Mouse (Mus musculus) spleen, postnatal 14 days (tissue): Measurements from ENCODE around the gene Gcn1l1.

Experiments
- DNase-seq, 2 experiments: peaks; one replicate each; pipeline ENCODE4 v3.0.0; 2021 to 2022; ENCODE audit warnings: low spot score in 2 of 2

Gene Gcn1l1

DNA sequence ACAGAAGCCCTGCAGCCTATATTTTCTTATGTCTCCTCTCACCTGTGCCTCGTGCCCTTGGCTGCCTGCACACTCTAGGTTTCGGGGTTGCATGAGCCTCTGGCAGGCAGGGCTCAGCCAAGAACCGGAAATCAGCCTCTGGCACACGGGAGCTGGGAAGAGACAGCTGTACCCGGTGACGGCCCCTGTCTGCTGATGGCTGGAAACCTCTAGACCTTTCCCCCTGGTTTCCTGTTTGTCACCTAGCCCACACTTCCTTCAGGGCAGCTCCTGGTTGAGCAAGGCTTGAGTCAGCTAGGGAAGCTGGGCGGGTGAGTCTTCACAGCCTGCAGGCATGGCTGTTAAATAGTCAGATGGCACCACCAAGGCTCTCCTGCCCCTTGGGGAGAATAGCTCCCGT is 30.2 kb upstream of the Gcn1l1 start:
- DNase-seq, result no peak

DNA sequence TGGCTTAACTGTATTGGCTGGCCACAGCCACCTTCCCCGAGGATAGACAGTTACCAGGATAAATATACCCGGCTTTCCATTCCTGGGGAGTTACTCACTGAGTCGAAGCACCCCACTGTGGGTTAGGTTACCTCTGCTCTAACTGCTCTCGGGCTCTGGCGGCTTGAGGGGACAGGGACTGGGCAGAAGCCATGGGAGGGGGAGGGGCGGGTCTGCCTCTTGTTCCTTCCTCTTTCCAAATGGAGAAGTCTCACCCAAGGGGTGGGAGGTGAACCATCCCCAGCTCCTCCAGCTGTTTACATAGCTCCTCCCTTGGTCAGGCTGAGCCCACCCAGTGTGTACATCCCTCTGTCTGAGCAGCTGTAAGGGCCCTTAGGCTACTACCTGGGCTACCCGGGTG is 29.4 kb upstream of the Gcn1l1 start:
- no peak for DNase-seq

DNA sequence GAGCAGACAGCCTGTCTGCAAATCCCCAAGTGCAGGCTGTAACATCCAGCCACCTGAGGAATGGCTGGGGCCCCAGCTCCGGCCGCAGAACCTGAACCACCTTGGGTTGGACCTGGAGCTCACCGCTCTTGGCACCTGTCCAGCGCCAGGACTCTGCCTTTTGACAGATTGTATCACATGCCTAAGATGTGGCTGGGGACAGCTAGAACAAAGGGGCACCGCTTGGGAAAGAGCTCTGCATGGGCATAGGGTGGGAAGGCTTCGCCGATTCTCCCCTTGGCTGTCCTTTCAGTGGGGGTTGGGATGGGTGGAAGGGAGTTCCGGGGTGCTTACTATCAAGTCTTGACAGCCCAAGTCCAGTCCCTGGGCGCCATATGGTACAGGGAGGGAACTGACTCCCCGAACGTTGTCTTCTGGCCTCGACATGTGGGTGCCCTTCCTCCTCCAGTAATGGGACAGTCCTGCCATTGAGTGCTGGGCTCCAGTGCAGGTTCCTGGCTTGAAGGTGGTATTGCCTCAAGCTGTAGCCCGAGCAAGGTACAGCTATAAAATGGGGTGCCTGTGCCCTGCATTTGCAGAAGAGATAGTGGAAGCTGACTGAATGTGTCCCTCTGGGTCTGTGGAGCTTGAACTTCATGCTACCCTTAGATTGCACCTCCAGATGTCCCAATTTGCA is 26.9 kb upstream of the Gcn1l1 start:
- no peak for DNase-seq

DNA sequence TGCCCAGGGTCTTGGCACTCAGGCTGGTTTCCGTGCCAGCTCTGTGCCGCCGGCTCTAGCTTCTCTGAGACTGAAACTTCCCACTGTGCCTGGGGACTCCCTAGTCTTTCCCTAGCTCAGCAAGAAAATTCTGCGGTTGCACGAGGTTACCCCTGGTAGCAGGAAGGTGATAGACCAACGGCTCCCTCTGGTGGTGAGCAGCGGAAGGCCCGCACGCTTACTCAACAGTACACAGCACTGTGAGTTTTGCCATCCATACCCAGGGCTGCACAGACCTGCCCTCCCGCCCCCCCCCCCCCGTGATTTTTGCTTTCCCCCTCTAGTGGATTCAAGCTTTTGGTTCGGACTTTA is 26.4 kb upstream of the Gcn1l1 start:
- DNase-seq, result peak; percentile 80 to 90

DNA sequence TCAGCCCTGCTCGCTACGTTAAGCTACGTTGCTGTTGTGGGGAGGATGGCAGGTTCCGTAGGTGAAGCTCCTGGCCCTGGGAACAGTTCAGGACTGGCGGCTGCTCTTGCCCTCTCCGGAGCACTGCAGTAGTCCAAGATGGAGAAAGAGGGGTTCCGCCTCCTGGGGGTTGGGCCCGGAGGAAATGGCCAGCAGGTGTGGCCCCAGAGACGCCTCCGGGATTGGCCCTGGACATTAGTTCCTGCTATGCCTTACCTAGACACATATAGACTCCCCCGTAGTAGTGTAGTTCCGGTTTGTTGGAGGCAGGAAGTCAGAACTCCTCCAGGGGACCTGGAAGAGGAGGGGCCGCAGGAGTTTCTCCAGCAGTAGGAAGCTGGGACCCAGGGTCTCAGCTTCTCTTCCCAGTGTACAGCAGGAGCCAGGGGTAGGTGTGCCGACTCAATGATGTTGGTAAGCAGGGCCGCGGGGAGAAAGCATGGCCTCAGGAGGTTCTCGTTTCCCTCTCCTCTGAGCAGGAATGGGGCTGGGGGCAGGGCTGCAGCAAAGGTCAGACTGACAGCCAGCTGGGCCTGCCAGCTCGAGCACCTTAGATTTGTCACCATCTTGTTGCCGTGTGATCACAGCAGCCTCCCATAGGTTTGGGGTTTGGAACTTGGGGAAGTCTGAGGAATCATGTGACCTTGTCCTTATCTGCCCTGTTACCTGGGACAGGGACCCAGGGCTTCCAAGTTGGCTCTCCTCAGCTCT is 22.2 kb upstream of the Gcn1l1 start:
- no peak for DNase-seq

DNA sequence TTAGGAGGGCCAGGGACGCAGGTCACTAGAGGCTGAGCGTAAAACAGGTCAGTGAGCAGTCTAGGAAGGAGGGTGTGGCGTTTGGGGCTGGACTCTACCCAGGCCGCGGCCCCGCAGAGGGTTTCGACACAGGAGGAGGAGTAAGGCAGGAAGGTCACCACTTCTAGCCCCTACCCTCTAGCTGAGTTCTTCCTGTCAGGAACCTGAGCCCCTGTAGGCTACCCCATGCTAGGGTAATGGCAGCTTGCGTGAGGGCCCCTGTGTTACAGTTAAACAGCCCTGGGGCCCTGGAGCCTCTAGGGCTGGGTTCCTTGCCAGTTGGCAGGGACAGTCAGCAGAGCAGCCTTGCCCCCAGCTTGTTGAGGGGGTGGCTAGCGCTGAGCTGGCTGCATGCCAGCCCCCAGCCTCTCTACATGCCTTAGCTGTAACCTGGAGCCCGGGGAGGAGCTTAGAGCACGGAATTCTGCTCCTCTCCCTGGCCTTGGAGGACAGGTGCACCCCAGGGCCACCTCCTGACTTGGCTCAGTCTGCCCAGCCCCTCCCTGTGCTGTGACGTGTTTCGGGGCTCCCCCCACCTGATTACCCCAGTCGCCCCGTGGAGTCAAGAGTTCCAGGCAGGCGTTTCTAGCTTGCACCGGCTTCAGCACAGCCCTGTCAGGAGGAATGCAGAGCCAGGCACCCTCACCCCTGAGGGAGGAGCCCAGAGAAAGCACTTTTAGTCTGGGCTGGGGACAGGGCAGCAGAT is 21.4 kb upstream of the Gcn1l1 start:
- no peak for DNase-seq

DNA sequence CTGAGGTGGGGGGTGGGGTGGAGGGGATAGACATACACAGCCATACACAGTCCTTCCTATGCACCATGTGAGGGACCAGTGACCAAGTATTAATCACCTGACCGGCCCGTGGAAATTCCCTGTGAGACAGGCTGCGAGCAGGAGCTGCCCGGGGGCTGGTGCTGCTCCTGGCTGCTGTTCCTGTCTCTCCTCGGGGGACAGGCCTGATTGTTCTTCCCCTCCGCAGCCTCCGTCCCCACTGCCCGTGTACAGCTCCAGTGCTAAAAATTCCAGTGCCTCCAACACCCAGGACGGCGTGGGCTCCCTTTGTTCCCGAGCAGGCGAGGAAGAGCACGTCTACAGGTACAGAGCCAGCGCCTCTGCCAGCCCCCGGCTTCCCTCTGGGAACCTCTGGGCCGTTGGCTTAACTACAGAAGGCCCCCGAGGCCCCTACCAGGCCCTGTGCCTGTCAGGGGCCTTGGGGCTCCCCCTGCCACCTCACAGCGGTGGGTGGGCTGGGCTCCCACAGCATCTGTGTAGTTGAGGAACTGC is 20.3 kb upstream of the Gcn1l1 start:
- no peak for DNase-seq

DNA sequence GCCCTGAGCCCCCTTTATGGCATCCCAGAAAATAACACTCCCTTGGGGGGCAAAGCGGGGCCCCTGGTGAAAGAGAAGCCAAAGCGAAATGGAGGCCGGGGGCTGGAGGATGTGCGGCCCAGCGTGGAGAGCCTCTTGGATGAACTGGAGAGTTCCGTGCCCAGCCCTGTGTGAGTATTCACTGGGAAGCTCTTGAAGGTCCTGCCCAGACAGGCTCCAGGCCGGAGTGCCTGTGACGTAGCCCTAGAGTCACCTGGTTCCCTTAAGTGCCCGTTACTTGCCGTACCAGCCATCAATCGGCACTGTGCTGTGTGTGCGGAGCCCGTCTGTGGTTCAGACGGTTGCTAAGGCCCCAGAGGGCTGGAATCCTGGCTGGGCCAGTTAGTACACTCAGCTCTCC is 19.4 kb upstream of the Gcn1l1 start:
- DNase-seq, result no peak

DNA sequence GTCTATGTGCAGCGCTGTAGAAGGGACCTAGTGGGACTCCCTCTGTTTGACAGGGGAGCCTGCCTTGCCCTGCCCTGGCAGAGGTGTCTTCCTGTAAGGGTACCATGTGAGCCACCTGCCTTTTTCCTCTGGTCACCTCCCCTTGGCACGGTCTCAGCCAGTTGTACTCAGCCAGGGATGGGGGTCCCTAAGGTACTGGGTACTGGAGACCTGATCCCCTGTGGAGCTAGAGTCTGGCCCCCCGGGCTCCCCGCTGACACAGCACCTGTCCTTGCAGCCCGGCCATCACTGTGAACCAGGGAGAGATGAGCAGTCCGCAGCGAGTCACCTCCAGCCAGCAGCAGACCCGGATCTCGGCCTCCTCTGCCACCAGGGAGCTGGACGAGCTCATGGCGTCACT is 18.5 kb upstream of the Gcn1l1 start:
- DNase-seq, result no peak

DNA sequence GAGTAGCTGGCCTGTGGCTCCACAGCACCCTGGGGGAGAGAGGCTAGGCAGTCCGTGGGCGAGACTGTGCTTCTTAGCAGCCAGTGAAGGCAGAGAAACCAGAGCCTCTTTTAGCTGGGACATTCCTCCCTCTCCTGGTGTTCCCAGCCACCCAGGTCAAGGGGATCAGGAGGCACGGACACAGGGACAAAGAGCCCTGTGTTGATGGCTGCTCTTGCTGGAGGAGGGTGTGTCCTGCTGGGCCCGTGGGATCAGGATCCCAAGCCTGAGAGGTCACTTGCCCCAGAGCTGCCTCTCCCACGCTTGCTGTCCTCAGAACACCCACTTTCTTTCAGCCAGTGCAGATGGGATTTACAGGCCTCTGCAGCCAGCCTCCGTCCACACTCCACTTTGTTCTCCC is 18.0 kb upstream of the Gcn1l1 start:
- no peak for DNase-seq

DNA sequence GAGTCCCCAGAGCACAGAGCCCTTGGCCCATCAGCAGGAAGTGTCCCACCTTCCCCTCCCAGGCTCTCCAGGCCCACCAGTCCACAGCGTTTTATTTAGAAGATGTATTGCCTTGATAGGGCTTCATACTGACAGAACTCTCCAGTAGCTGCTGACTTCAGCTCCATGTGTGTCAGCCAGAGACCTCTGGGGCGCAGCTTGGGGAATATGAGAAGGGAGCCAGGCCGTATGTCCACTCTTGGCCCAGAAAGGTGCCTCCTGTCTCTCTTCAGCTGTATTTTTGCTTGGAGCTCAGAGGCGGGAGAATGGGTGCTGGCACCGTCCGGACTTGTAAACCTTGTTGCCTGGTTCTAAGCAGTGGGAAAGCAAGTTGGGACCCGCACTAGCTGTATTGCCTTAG is 17.6 kb upstream of the Gcn1l1 start:
- DNase-seq, result no peak

DNA sequence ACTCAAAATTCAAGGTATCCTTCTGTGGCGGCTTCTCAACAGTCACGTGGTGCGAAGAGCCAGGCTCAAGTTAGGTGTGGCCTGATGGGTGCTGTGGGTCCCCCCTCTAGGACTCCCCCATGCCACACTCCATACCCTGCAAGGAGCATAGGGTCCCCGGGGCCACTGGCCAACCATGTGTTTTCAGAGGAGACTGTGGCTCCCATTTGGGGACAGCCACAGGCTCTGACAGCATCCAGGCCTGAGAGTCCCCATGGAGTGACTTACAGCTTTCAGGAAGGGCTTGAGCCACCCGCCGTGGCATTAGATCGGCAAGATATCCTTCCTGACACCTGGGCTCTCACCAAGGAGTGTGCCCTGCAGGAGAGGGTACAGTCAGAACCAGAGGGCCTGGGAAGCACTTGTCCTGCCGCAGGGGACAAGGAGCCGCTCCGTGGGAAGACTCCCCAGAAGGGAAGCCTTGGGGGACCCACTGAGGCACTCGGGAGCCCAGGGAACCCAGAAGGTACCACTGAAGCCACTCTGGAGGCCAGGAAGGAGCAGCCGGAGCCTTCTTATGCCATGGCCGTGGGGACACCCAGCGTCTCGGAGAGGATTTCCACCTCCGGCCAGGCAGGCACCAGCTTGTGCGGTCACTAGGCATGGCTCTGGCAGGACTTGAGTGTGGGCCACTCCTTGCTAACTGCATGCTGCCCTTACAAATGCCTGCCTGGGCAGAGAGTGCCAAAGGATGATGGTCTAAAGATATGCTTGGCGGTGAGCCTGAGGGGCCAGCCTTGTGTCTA is 16.4 kb upstream of the Gcn1l1 start:
- no peak for DNase-seq

DNA sequence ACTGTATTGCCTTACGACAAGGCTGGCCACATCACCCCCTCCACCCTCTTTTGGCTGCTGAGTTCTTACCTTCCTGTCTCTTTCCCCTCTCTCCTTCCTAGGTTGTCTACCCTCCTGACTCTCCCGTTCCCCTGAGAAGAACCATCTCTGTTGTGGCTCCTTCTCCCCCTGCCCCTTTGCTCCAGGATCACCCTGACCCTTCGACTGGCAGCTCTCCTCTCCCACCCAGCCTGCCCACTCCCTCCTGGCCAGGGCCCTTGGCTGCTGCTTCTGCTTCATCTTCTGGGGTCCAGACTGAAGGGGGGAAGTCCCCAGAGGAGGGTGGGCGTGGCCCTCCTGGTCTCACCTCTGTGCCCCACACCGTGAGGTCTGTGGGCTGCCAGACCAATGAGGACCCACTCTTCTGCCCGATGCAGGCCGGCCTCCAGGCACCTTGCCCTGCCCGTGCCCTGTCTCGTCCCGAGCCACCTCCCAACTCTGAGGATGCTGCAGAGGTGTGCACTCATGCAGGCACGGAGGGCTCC is 14.5 kb upstream of the Gcn1l1 start:
- no peak for DNase-seq

DNA sequence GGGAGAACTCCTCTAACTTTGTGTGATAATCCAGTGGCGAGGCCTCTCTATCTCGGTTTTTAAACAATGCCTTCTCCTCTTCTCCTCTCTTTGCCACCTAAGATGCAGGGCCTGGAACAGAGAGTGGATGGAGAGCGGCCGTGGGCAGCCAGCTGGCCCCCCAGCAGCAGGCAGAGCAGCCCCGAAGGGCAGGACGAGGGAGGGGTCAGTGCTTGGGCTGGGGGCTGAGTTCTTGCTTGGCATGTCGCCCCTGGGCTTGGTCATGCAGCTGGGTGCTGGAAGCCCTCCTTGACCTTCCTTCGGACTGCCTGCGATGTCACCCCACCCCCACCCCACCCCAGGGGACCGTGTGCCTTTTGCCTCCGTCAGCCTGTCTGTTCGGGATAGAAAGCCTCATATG is 13.7 kb upstream of the Gcn1l1 start:
- DNase-seq, result no peak

DNA sequence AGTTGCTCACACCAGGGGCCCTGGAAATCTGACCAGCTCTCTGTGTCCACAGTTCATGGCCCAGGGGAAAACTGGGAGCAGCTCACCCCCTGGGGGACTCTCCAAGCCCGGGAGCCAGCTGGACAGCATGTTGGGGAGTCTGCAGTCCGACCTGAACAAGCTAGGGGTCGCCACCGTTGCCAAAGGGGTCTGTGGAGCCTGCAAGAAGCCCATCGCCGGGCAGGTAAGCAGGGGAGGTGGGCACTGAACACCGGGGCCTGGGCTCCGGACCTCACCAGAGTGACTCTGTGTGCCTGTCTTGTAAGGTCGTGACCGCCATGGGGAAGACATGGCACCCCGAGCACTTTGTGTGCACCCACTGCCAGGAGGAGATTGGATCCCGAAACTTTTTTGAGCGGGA is 13.3 kb upstream of the Gcn1l1 start:
- no peak for DNase-seq

DNA sequence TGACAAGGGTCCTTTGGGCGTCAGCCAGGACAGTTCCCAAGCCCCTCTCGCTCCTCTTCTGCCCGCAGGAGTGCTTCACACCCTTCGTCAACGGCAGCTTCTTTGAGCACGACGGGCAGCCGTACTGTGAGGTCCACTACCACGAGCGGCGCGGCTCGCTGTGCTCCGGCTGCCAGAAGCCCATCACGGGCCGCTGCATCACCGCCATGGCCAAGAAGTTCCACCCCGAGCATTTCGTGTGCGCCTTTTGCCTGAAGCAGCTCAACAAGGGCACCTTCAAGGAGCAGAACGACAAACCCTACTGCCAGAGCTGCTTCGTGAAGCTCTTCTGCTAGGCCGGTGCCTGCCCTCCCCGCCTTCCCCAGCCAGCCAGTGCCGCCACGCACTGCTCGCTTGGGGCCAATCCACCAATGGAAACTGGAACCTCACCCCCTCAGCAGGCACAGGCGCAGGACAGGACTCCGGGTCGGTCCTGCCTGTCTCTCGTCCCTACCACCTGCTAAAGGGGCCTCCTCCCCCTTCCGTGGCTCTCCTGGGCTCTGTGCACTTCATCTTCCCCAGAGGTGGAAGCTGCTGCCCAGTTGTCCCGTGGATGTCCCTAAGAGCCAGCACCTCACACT is 11.1 kb upstream of the Gcn1l1 start:
- no peak for DNase-seq

DNA sequence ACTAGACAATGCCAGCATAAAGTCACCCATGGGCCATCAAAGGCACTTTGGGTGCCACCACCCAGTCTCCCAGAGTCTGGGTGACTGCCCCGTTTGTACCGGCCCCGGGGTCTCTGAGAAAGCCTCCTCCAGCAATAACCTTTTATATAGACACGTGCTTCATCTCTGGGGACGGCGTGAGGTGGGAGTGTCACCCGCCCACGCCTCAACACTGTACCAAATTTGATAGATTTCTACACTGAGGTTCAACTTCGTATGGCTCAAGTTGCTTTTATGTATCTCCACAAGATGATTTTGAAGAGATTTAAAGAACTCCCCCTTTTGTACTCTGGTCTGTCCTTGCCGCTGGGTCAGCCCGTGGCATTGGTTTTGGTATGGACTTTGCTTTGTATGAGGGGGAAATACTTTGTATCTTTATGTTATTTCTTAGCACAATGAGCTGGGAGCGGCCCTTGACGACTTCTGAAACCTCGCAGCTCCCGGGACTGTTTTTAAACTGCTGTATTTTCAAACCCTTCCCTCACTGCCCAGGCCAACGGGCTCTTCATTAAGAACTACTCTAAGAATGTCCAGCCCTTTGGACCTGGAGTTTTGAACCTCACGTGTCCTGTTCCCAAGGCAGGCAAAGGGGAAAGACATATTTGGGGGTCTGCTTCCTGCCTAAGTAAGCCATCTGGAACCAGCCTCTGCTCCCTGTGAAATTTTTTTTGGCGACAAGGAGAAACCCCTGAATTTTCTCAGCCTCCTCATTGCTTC is 10.3 kb upstream of the Gcn1l1 start:
- no peak for DNase-seq

DNA sequence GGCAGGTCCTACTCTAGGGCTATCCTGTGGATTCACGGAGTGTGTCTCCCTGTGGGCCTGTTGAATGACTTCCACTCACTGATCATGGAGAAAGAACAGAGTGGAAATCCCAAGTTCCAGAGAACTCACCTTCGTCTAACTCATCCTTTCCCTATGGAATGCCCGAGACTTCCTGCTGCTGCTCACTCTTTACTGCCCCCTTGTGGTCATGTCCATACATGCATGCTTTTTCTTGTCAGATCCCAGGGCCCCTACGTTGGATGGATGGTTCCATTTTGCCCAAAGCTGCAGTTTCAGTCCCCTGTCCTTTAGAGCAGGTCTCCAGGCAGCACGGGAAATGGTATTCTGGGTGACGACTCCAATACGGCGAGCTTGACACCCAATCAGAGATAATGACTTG is 8.8 kb upstream of the Gcn1l1 start:
- peak in 1 of 2 experiments; percentile 62 for DNase-seq

DNA sequence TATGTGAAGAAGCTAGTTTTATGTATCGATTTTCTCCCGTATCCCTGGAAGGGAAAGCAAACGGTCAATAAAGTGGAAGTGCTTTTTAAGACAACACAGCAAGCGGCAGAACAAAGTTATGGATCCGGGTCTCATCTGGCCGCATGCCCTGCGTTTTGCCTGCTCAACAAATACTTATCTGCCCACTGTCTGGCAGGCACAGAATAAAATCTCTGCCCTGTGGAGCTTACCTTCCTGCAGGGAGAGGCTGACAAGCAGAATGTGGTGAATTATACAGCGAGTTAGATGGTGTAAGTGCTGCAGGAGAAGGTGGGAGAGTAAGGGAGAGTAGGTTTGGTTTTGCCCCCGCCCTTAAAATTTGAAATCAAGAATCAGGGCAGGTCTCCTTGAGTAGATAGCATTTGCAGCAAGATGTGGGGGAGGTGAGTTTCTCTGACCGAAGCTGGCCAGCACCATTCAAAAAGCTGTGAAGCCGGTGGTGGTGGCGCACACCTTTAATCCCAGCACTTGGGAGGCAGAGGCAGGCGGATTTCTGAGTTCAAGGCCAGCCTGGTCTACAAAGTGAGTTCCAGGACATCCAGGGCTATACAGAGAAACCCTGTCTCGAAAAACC is 6.8 kb upstream of the Gcn1l1 start:
- DNase-seq, result no peak
